Mouse (Mus musculus): ENCODE measurements around the gene Adgrf1. TPM values are rescaled to one million over a fixed set of nuclear protein-coding genes. Genes with fewer than 3 reads are reported as not detected.

The Adgrf1 gene
- polyA plus RNA-seq, 2 experiments: 0.66 to 0.69 TPM

DNA sequence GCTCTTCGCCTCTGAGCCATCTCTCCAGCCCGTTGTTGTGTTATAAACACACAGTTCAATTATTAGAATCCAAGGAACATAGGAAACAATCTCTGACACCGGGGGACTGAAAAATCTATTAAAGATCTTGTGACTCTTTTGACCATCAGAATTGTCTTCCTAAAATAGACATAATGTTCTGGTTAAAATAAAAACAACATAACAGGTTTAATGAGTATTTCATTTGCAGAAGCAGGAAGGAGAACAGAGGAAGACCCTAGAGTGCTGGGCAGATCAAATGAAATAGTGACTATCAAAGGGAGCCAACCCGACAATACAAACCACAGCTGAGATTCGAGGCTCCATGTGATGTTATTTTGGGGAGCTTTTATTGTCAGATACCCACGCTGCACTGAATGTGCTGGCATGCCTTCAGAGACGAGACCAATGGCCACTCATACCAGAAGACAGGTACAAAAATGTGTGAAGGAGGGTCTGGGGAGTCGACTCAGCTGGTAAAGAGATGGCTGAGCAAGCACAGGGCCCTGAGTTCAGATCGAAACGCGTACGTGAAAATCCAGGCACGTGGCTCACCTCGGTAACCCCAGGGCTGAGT lies 33.4 kb upstream of the Adgrf1 start:
- ATAC-seq (ENCODE audit: insufficient read depth) (no peak), DNase-seq (ENCODE audit: low read depth in 3 of 3, low spot score in 3 of 3) (no peak)
- TF ChIP-seq CTCF (IDR thresholded peaks at IDR 0.05; ENCODE audit: low read depth) (no peak), EP300 (IDR thresholded peaks at IDR 0.05; ENCODE audit: low read depth) (no peak)
- no peak overlapping the region for H3K4me2 ChIP-seq (ENCODE audit: low read depth)
- no peak overlapping the region for H3K4me3 ChIP-seq (ENCODE audit: insufficient read depth in 1 of 2, low read depth in 2 of 2, low read length in 2 of 2)
- no peak overlapping the region for H3K9ac ChIP-seq (replicated peaks)
- peaks cover 0 to 3% of the 10 kb centered on the region in 2 experiments; a peak in 1 of 4 replicates for H3K4me1 ChIP-seq (replicated peaks; ENCODE audit: control insufficient read depth in 2 of 2, insufficient read depth in 2 of 2, low read length in 1 of 2)
- H3K9me3 ChIP-seq (ENCODE audit: control insufficient read depth, low read length): no peaks in the 10 kb centered on the region
- 68% methylated on average over 14 of the region's 14 CpGs for WGBS (ENCODE audit: insufficient replicate concordance)
- no peaks in the 10 kb centered on the region for H3K27me3 ChIP-seq (ENCODE audit: control insufficient read depth, insufficient read depth, low read length)
- no peaks in the 10 kb centered on the region for H3K36me3 ChIP-seq (replicated peaks; ENCODE audit: control insufficient read depth, insufficient read depth, low read depth)
- H3K27ac ChIP-seq: no peak overlapping the region

DNA sequence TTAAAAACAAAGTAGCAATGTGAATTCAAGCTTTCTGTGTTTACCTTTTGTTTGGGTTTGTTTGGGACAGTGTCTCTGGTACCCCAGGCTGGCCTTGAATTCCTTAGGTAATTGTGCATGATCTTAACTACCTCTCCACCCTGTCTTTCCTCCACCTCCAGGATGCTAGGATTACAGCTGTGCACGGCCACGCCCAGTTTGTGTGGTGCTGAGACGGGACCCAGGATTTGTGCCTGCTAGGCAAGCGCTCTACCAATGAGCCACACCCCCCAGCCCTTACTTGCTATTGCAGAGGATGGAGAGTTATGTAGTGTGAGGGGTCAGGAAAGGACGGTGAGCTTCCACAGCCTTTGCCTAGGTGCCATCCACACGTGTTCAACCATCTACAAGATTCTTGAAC lies 31.1 kb upstream of the Adgrf1 start:
- H3K27ac ChIP-seq: no peak overlapping the region
- no peak overlapping the region for H3K9ac ChIP-seq (replicated peaks)
- H3K4me2 ChIP-seq (ENCODE audit: low read depth): no peak overlapping the region
- TF ChIP-seq EP300 (IDR thresholded peaks at IDR 0.05; ENCODE audit: low read depth) (no peak), CTCF (IDR thresholded peaks at IDR 0.05; ENCODE audit: low read depth) (no peak)
- peaks cover 0 to 6% of the 10 kb centered on the region in 2 experiments; a peak in 1 of 4 replicates for H3K4me1 ChIP-seq (replicated peaks; ENCODE audit: control insufficient read depth in 2 of 2, insufficient read depth in 2 of 2, low read length in 1 of 2)
- H3K9me3 ChIP-seq (ENCODE audit: control insufficient read depth, low read length): no peaks in the 10 kb centered on the region
- no peaks in the 10 kb centered on the region for H3K36me3 ChIP-seq (replicated peaks; ENCODE audit: control insufficient read depth, insufficient read depth, low read depth)
- H3K4me3 ChIP-seq (ENCODE audit: insufficient read depth in 1 of 2, low read depth in 2 of 2, low read length in 2 of 2): no peak overlapping the region
- H3K27me3 ChIP-seq (ENCODE audit: control insufficient read depth, insufficient read depth, low read length): no peaks in the 10 kb centered on the region
- 57% methylated on average over 6 of the region's 6 CpGs for WGBS (ENCODE audit: insufficient replicate concordance)
- ATAC-seq (ENCODE audit: insufficient read depth): no peak
- no peak for DNase-seq (ENCODE audit: low read depth in 3 of 3, low spot score in 3 of 3)

DNA sequence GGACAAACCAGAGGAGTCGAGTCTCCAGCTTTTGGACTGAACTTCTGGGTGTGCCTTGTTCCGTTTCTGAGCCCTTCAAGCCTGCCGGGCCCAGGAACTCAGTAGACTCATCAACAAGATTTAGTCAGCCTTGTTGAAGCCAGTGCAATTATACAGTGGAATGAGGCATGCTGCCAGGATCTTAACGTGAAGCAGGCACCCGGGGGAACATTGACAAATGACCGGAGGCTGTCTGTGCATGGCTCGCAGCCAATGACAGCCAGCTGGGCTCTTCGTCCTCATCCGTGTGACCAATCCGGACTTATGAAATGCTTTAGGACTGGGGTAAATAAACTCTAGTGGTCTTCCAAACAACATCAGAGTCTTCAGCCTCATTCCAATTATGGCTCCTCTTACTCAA lies 29.0 kb upstream of the Adgrf1 start:
- Histone ChIP-seq H3K4me2 (ENCODE audit: low read depth) (no peak overlapping the region), H3K27me3 (ENCODE audit: control insufficient read depth, insufficient read depth, low read length) (no peaks in the 10 kb centered on the region), H3K9ac (replicated peaks) (no peak overlapping the region), H3K36me3 (replicated peaks; ENCODE audit: control insufficient read depth, insufficient read depth, low read depth) (no peaks in the 10 kb centered on the region), H3K27ac (no peak overlapping the region), H3K4me1 (replicated peaks; ENCODE audit: control insufficient read depth in 2 of 2, insufficient read depth in 2 of 2, low read length in 1 of 2) (peaks cover 0 to 6% of the 10 kb centered on the region in 2 experiments; a peak in 1 of 4 replicates), H3K9me3 (ENCODE audit: control insufficient read depth, low read length) (no peaks in the 10 kb centered on the region), H3K4me3 (ENCODE audit: insufficient read depth in 1 of 2, low read depth in 2 of 2, low read length in 2 of 2) (no peak overlapping the region)
- no peak for DNase-seq (ENCODE audit: low read depth in 3 of 3, low spot score in 3 of 3)
- 58% methylated on average over 10 of the region's 10 CpGs for WGBS (ENCODE audit: insufficient replicate concordance)
- TF ChIP-seq CTCF (IDR thresholded peaks at IDR 0.05; ENCODE audit: low read depth) (no peak), EP300 (IDR thresholded peaks at IDR 0.05; ENCODE audit: low read depth) (no peak)
- no peak for ATAC-seq (ENCODE audit: insufficient read depth)

DNA sequence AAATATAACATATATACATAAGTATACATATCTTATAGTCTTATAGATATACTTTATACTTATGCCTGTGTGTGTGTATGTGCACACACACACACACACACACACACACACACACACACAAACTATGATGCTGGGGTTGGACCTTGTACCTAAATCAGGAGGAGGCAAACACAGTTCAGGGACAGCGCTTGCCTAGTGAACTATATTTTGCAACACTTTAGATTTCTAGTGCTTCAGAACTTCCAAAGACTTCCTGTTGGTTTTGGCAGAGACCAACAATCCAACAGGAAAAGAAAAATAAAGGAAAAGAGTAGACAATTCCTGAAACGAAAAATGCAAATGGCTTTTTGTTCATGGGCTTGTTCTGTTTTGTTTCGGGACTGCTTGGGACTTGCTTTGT lies 27.5 kb upstream of the Adgrf1 start:
- no peak for ATAC-seq (ENCODE audit: insufficient read depth)

DNA sequence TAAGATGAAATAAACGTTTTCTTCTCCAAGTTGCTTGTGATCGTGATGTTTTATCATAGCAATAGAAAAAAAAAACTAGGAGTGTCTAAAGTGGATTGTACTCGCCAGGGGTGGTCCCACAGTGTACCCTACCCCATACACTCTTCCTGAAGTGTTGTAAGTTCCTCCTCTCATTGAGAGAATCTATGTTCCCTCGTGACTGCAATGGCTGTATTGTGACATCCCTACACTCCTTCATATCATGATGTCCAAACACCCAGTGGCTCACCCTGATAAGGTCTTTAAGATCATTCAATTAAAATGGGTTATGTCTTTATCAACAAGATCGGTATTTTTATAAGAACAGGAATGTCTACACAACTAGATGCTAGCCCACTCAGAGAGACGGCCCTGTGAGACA lies 24.8 kb upstream of the Adgrf1 start:
- TF ChIP-seq EP300 (IDR thresholded peaks at IDR 0.05; ENCODE audit: low read depth): no peak
- TF ChIP-seq CTCF (IDR thresholded peaks at IDR 0.05; ENCODE audit: low read depth): no peak
- Histone ChIP-seq H3K4me1 (replicated peaks; ENCODE audit: control insufficient read depth in 2 of 2, insufficient read depth in 2 of 2, low read length in 1 of 2) (peaks cover 0 to 10% of the 10 kb centered on the region in 2 experiments; a peak in 1 of 4 replicates), H3K4me3 (ENCODE audit: insufficient read depth in 1 of 2, low read depth in 2 of 2, low read length in 2 of 2) (no peak overlapping the region), H3K9me3 (ENCODE audit: control insufficient read depth, low read length) (no peaks in the 10 kb centered on the region), H3K4me2 (ENCODE audit: low read depth) (no peak overlapping the region), H3K27me3 (ENCODE audit: control insufficient read depth, insufficient read depth, low read length) (no peaks in the 10 kb centered on the region), H3K9ac (replicated peaks) (no peak overlapping the region), H3K27ac (no peak overlapping the region), H3K36me3 (replicated peaks; ENCODE audit: control insufficient read depth, insufficient read depth, low read depth) (no peaks in the 10 kb centered on the region)
- ATAC-seq (ENCODE audit: insufficient read depth): no peak
- 50% methylated on average over 6 of the region's 6 CpGs for WGBS (ENCODE audit: insufficient replicate concordance)
- DNase-seq (ENCODE audit: low read depth in 3 of 3, low spot score in 3 of 3): no peak

More for the DNA sequence above, 27.5 kb upstream of the Adgrf1 start:
- DNase-seq (ENCODE audit: low read depth in 3 of 3, low spot score in 3 of 3): no peak
- Histone ChIP-seq H3K4me2 (ENCODE audit: low read depth) (no peak overlapping the region), H3K27ac (no peak overlapping the region), H3K27me3 (ENCODE audit: control insufficient read depth, insufficient read depth, low read length) (no peaks in the 10 kb centered on the region), H3K36me3 (replicated peaks; ENCODE audit: control insufficient read depth, insufficient read depth, low read depth) (no peaks in the 10 kb centered on the region), H3K4me3 (ENCODE audit: insufficient read depth in 1 of 2, low read depth in 2 of 2, low read length in 2 of 2) (no peak overlapping the region), H3K9me3 (ENCODE audit: control insufficient read depth, low read length) (no peaks in the 10 kb centered on the region), H3K9ac (replicated peaks) (no peak overlapping the region), H3K4me1 (replicated peaks; ENCODE audit: control insufficient read depth in 2 of 2, insufficient read depth in 2 of 2, low read length in 1 of 2) (peaks cover 0 to 6% of the 10 kb centered on the region in 2 experiments; a peak in 1 of 4 replicates)
- TF ChIP-seq CTCF (IDR thresholded peaks at IDR 0.05; ENCODE audit: low read depth): no peak
- no peak for TF ChIP-seq EP300 (IDR thresholded peaks at IDR 0.05; ENCODE audit: low read depth)
- WGBS (ENCODE audit: insufficient replicate concordance): 49% methylated on average over 3 of the region's 3 CpGs
